Mouse (Mus musculus) forebrain, postnatal 0 days (tissue): ENCODE data around the gene Nfia. TPM values are rescaled to one million over a fixed set of nuclear protein-coding genes. Genes with fewer than 3 reads are reported as not detected.

ENCODE experiments used
- ATAC-seq: fragments of 200-750 bp; cut with Nextera tagmentation; 2 replicates; pipeline ENCODE4 v1.8.0; 2017; ENCODE audit warnings: mild to moderate bottlenecking, moderate library complexity
- DNase-seq: peaks from one replicate; pipeline ENCODE4 v3.0.0-alpha.2; 2015
- H3K27ac ChIP-seq: fragments of 300-500 bp; sonication (generic); 2 replicates; pipeline ENCODE4 v1.5.1; 2014; ENCODE audit warnings: low read depth, mild to moderate bottlenecking, antibody characterized with exemption, low read length, moderate library complexity, mixed read lengths
- H3K27me3 ChIP-seq: fragments of 300-500 bp; sonication (generic); 2 replicates; pipeline ENCODE4 v1.6.1; 2014; ENCODE audit warnings: mild to moderate bottlenecking, low read length, mixed read lengths; ENCODE audit not compliant: insufficient read depth
- H3K36me3 ChIP-seq: fragments of 300-500 bp; sonication (generic); 2 replicates; pipeline ENCODE4 v1.6.1; 2014; ENCODE audit warnings: mild to moderate bottlenecking, moderate library complexity; ENCODE audit not compliant: insufficient read depth
- H3K4me1 ChIP-seq: fragments of 300-500 bp; sonication (generic); 2 replicates; pipeline ENCODE4 v1.6.1; 2014; ENCODE audit warnings: antibody characterized with exemption; ENCODE audit not compliant: insufficient read depth
- H3K4me2 ChIP-seq: fragments of 300-500 bp; sonication (generic); 2 replicates; pipeline ENCODE4 v1.6.1; 2014; ENCODE audit warnings: low read depth, mild to moderate bottlenecking, moderate library complexity
- H3K4me3 ChIP-seq: fragments of 300-500 bp; sonication (generic); 2 replicates; pipeline ENCODE4 v1.5.1; 2014; ENCODE audit warnings: low read depth, low read length, mixed read lengths
- H3K9ac ChIP-seq: fragments of 300-500 bp; sonication (generic); 2 replicates; pipeline ENCODE4 v1.6.1; 2014; ENCODE audit warnings: mild to moderate bottlenecking
- H3K9me3 ChIP-seq: fragments of 300-500 bp; sonication (generic); 2 replicates; pipeline ENCODE4 v1.6.1; 2016; ENCODE audit warnings: low read length
- CTCF ChIP-seq: sonication (generic); IDR thresholded peaks from 2 replicates; pipeline ENCODE4 v1.5.1; 2016; ENCODE audit warnings: antibody characterized with exemption, control low read depth, low read depth
- WGBS: fragments of 180-500 bp; shearing (Covaris S2); extraction: QIAGEN DNeasy Blood & Tissue Kit; methylation state at CpG from one replicate; pipeline ENCODE4 v1.1.7; 2014; 5-methylcytosine and 5-hydroxymethylcytosine counted together
- polyA plus RNA-seq: library from polyadenylated mRNA; unstranded; fragments of >200 nt; fragmentation: Nextera tagmentation; extraction: Ambion mirVana; gene quantifications from 2 replicates; pipeline ENCODE4 v1.2.1, GENCODE M21; 2015
- total RNA-seq: library from RNA; depleted of rRNA; stranded (reverse); fragments of >200 nt; gene quantifications from 2 replicates; pipeline ENCODE4 v1.2.3, GENCODE M21; 2014

Nfia gene
- total and polyA plus RNA-seq, 2 experiments from 2014 or later: 44.1 to 57.5 TPM

DNA sequence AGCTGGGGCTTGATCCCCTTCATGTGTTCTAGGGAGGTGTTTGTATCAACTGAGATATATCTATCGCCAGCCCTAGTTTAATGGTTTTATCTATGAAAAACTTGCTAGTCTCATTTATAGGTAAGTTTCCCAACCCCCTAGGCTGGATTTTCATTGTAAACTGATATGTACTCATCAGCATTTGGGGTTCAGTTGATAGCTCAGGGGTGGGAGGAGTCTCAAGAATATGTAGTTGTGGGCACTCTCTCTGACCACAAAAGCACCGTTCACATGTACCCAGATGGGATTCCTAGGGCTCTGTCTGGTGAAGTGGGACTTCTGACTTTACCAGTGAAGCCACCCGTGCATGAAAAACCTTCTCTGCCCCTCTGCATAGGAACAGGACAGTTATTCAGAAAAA is 118.5 kb downstream of the Nfia start:
- no peak for TF ChIP-seq CTCF
- H3K9ac ChIP-seq: no peak overlapping the region
- WGBS: 78% methylated on average over 3 of the region's 3 CpGs
- no peaks in the 10 kb centered on the region for H3K27me3 ChIP-seq
- DNase-seq (no peak), ATAC-seq (no peak)
- H3K27ac ChIP-seq: no peak overlapping the region
- peaks cover 8% of the 10 kb centered on the region for H3K4me1 ChIP-seq
- H3K4me2 ChIP-seq: no peak overlapping the region
- H3K9me3 ChIP-seq: no peaks in the 10 kb centered on the region
- no peak overlapping the region for H3K4me3 ChIP-seq
- H3K36me3 ChIP-seq: no peaks in the 10 kb centered on the region

GRCm38 (mm10) chr4:97891611-97892010 is 119.1 kb downstream of the Nfia start:
- DNase-seq: no peak
- Histone ChIP-seq H3K4me3 (no peak overlapping the region), H3K27ac (no peak overlapping the region), H3K4me2 (no peak overlapping the region), H3K36me3 (no peaks in the 10 kb centered on the region), H3K4me1 (peaks cover 8% of the 10 kb centered on the region), H3K27me3 (no peaks in the 10 kb centered on the region), H3K9ac (no peak overlapping the region), H3K9me3 (no peaks in the 10 kb centered on the region)
- TF ChIP-seq CTCF: no peak
- WGBS: 64% methylated on average over 1 of the region's 1 CpGs
- no peak for ATAC-seq

DNA sequence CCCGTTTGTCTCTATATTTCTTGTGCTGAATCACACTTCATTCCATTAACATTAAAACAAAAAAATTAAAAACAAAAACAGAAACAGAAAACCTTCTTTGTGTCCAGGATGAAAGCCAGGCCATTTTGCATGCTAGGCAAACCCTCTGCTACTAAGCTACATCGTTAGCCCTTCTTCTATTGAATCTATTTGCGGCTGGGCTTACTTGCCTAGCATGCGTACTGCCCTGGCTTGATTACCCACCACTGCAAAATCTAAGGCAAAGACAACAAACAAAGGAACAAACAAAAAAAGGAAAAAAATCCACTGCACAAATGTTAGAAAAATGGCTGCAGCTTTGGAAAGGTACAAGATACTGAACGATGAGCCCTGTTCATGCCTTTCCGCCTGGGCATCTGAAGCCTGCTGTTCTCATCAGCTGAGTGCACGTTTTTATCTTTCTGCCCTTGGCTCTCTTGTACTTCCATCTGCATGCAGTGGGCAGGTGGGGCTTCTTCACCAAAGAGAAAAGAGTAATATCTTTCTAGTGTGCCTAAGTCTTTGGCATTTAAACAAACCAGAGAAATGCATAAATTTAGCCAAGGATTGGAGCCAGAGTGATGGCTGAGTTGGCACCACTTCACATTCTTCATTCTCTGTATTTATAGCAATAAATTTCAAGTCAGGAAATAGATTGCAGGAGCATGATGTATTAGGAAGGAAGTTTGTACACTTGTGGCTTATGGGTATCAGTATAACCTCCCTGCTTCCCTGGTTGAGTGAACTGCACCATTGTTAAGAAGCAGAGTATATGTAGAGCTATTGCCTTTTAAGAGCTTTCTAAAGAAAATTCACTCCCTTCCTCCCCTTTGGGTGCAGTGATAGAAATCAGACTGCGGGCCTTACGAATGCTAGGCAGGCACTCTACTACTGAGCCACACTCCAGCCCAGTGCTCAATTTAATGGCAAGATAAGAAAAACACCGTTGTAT is 121.7 kb downstream of the Nfia start:
- Histone ChIP-seq H3K36me3 (no peaks in the 10 kb centered on the region), H3K4me2 (no peak overlapping the region), H3K4me3 (no peak overlapping the region), H3K9me3 (no peaks in the 10 kb centered on the region), H3K27ac (peak overlapping the region; percentile 66), H3K9ac (no peak overlapping the region; the same call in 1 of the 2 replicates), H3K4me1 (peaks cover 8% of the 10 kb centered on the region), H3K27me3 (no peaks in the 10 kb centered on the region)
- DNase-seq (peak; percentile 66), ATAC-seq (peak; percentile 51)
- WGBS: 34% methylated on average over 10 of the region's 10 CpGs
- no peak for TF ChIP-seq CTCF

DNA sequence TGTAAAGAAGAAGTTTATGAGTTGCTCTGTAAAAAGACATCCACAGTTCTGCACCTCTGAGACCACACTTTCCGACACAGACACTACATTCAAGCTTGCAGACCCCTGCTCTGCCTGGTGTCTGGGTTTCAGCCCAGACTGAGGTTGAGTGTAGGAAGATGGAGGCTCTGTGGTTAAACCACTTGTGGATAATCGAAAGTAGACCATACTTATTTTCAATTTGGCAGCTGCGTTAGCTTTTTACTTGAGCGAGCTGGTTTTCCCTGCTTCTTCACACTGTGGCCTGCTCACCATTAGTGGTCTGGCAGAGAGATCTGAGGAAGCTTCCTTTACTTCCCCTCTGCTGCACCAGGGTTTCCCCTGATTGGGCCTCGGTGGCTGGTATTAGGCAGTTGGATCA is 123.4 kb downstream of the Nfia start:
- ATAC-seq (no peak), DNase-seq (no peak)
- Histone ChIP-seq H3K4me2 (no peak overlapping the region), H3K27me3 (no peaks in the 10 kb centered on the region), H3K9ac (no peak overlapping the region), H3K27ac (no peak overlapping the region), H3K4me3 (no peak overlapping the region), H3K4me1 (peaks cover 8% of the 10 kb centered on the region), H3K9me3 (no peaks in the 10 kb centered on the region), H3K36me3 (no peaks in the 10 kb centered on the region)
- 89% methylated on average over 5 of the region's 5 CpGs for WGBS
- no peak for TF ChIP-seq CTCF

GRCm38 (mm10) chr4:97900256-97900944 is 127.9 kb downstream of the Nfia start:
- WGBS: 67% methylated on average over 12 of the region's 12 CpGs
- Histone ChIP-seq H3K4me2 (no peak overlapping the region), H3K36me3 (no peaks in the 10 kb centered on the region), H3K27me3 (no peaks in the 10 kb centered on the region), H3K4me1 (no peaks in the 10 kb centered on the region), H3K4me3 (no peak overlapping the region), H3K9me3 (no peaks in the 10 kb centered on the region), H3K27ac (no peak overlapping the region), H3K9ac (no peak overlapping the region)
- no peak for TF ChIP-seq CTCF
- ATAC-seq (peak; percentile 27; the same call in 1 of the 2 replicates), DNase-seq (no peak)

DNA sequence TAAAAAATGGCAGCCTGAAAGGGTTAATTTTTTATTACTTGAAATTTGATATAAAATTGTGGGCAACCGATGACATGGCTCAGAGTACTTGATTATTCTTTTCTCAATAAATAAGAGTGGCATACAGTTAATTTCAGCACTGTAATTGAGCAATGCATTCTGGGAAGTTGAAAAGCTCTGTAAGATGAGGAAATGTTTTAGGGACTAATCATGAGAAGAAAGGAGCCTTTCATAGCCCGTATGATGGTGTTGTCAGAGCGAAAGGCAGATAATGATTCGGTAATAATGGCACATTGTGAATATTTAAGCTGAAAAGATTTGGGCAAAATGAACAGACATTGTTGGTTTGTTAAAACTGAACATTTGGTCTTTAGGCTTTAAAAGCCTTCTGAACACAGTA is 133.3 kb downstream of the Nfia start:
- no peak for TF ChIP-seq CTCF
- peaks cover 20% of the 10 kb centered on the region for H3K4me1 ChIP-seq
- no peak overlapping the region for H3K27ac ChIP-seq
- no peak overlapping the region for H3K4me3 ChIP-seq
- DNase-seq (no peak), ATAC-seq (peak; percentile 60; the same call in 1 of the 2 replicates)
- WGBS: 13% methylated on average over 4 of the region's 4 CpGs
- H3K36me3 ChIP-seq: no peaks in the 10 kb centered on the region
- H3K4me2 ChIP-seq: no peak overlapping the region
- H3K27me3 ChIP-seq: no peaks in the 10 kb centered on the region
- H3K9me3 ChIP-seq: no peaks in the 10 kb centered on the region
- no peak overlapping the region for H3K9ac ChIP-seq
